Mouse (Mus musculus): Measurements from ENCODE around the gene Fgl2. TPM values are rescaled to one million over a fixed set of nuclear protein-coding genes. Genes with fewer than 3 reads are reported as not detected.

The Fgl2 gene
- polyA plus RNA-seq (2014; fragmentation: Illumina TruSeq; extraction: RNeasy Lipid Tissue Mini Kit (QIAGEN cat#74804); ENCODE audit: low read depth, low replicate concordance): 8.9 TPM

GRCm38 (mm10) chr5:21372493-21373179 is at the start of gene Fgl2:
TSS of gene Fgl2 (plus strand) at chr5:21372642.

GRCm38 (mm10) chr5:21424614-21425602 is 52.5 kb downstream of the Fgl2 start, which contains the start of the genes Ccdc146 and Fam185a:
TSS of gene Ccdc146 (minus strand) at chr5:21424677.
TSS of gene Fam185a (plus strand) at chr5:21424958.

Other genes starting within 250 kb of the Fgl2 start
- gene Gsap, start 186.4 kb upstream of the Fgl2 start, polyA plus RNA-seq (2014; fragmentation: Illumina TruSeq; extraction: RNeasy Lipid Tissue Mini Kit (QIAGEN cat#74804); ENCODE audit: low read depth, low replicate concordance): 10.8 TPM
- gene Ccdc146, start 52.0 kb downstream of the Fgl2 start, polyA plus RNA-seq (2014; fragmentation: Illumina TruSeq; extraction: RNeasy Lipid Tissue Mini Kit (QIAGEN cat#74804); ENCODE audit: low read depth, low replicate concordance): not detected
- gene Fam185a, start 52.3 kb downstream of the Fgl2 start, polyA plus RNA-seq (2014; fragmentation: Illumina TruSeq; extraction: RNeasy Lipid Tissue Mini Kit (QIAGEN cat#74804); ENCODE audit: low read depth, low replicate concordance): 15.6 TPM
- gene Lrrc17, start 170.9 kb downstream of the Fgl2 start, polyA plus RNA-seq (2014; fragmentation: Illumina TruSeq; extraction: RNeasy Lipid Tissue Mini Kit (QIAGEN cat#74804); ENCODE audit: low read depth, low replicate concordance): 0.93 TPM